Comparison of ENCODE assay signal across 28 mouse cellular contexts in the genomic region with DNA sequence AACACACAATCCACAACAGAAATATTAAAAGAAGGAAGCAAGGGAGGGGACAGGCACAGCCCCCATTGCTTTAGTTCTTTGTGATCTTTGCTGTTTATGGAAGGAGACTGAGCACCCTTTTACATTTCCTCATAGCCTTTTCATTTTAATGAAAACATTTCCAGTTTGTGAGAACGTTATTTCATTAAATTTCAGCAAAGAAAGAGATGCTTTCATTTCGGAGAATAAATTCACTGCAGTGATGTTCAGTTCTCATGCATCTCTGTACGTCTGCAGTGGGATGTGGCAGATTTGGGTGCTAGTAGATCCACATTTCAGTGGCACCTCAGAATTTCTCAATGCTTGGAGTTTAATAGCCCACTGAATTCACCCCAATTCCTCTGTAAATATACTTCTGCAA. TPM values are rescaled to one million over a fixed set of nuclear protein-coding genes. Genes with fewer than 3 reads are reported as not detected.
DNase-seq lines count a peak whose midpoint lies in the region; ATAC-seq and TF ChIP-seq lines count a peak whose summit lies in the region.
"Had no signal": no experiment of that assay in that cellular context is flagged by ENCODE, and none has a peak within 500 bp of the region (broad histone marks: within the 10 kb centered on the region; RNA-seq: fewer than 3 reads in every experiment).

No protein-coding gene starts in this region.

- no peaks in the 10 kb centered on the region for H3K27me3 ChIP-seq in forebrain, embryonic 15.5 days
- H3K27me3 ChIP-seq in intestine, embryonic 16.5 days (replicated peaks; ENCODE audit: control insufficient read depth, insufficient read depth, low read length), result peaks cover 58% of the 10 kb centered on the region
- H3K27me3 ChIP-seq: CH12.LX had no signal

- no peak for DNase-seq in left cerebral cortex, adult 2 months (ENCODE audit: extremely low spot score in 1 of 2, low spot score in 2 of 2)
- DNase-seq in left cerebral cortex, adult 8-10 months (ENCODE audit: low spot score in 2 of 2), result no peak
- peak; percentile 45 for DNase-seq in NIH3T3 (ENCODE audit: low read depth)
- no peak for DNase-seq in gastrocnemius, postnatal 25 days
- DNase-seq: adrenal gland, adult 2 months; B cell, adult 2 months; cerebellum, adult 18-20 months; gastrocnemius, postnatal 14 days; heart, adult 18-20 months; heart, postnatal 10 days; kidney, adult 2 months; kidney, postnatal 10 days; lung, embryonic 14.5 days had no signal

- H3K27ac ChIP-seq in left cerebral cortex, adult 2 months, result peak overlapping the region; percentile 75
- peak overlapping the region; percentile 53 for H3K27ac ChIP-seq in cortical plate, adult 2 months (ENCODE audit: insufficient read depth, low read length)
- peak overlapping the region; percentile 92 for H3K27ac ChIP-seq in forebrain, embryonic 15.5 days (replicated peaks)
- H3K27ac ChIP-seq in intestine, embryonic 16.5 days (ENCODE audit: low read length), result no peak overlapping the region
- H3K27ac ChIP-seq: embryonic facial prominence, embryonic 10.5 days; limb, embryonic 13.5 days; liver, embryonic 14.5 days; midbrain, embryonic 15.5 days; neural tube, embryonic 13.5 days had no signal

- WGBS in forebrain, embryonic 15.5 days, result 7% methylated on average over 3 of the region's 3 CpGs
- 26% methylated on average over 3 of the region's 3 CpGs for WGBS in intestine, embryonic 16.5 days

- peaks cover 6% of the 10 kb centered on the region; the same call in 1 of the 2 replicates for H3K36me3 ChIP-seq in forebrain, embryonic 15.5 days
- no peaks in the 10 kb centered on the region for H3K36me3 ChIP-seq in intestine, embryonic 16.5 days (ENCODE audit: control insufficient read depth, insufficient read depth, low read length)
- H3K36me3 ChIP-seq: embryonic facial prominence, embryonic 10.5 days; G1E; heart, embryonic 12.5 days; limb, embryonic 13.5 days; midbrain, embryonic 15.5 days; neural tube, embryonic 13.5 days had no signal

- peaks cover 5% of the 10 kb centered on the region; the same call in 1 of the 2 replicates for H3K4me1 ChIP-seq in cortical plate, adult 2 months (ENCODE audit: control insufficient read depth, insufficient read depth, low read length)
- H3K4me1 ChIP-seq in forebrain, embryonic 15.5 days, result peaks cover 37% of the 10 kb centered on the region
- H3K4me1 ChIP-seq in intestine, embryonic 16.5 days (ENCODE audit: control insufficient read depth, insufficient read depth, low read length), result peaks cover 6% of the 10 kb centered on the region

- peak overlapping the region; percentile 45 for H3K9ac ChIP-seq in forebrain, embryonic 15.5 days (replicated peaks)
- no peak overlapping the region for H3K9ac ChIP-seq in intestine, embryonic 16.5 days (ENCODE audit: low read depth, low read length)
- H3K9ac ChIP-seq: heart, embryonic 12.5 days; limb, embryonic 13.5 days; liver, embryonic 14.5 days; lung, embryonic 14.5 days; midbrain, embryonic 15.5 days; neural tube, embryonic 13.5 days had no signal

- no peaks in the 10 kb centered on the region for H3K9me3 ChIP-seq in forebrain, embryonic 15.5 days
- H3K9me3 ChIP-seq in intestine, embryonic 16.5 days (ENCODE audit: control insufficient read depth, low read length), result no peaks in the 10 kb centered on the region
- H3K9me3 ChIP-seq: embryonic facial prominence, embryonic 10.5 days; heart, embryonic 12.5 days; limb, embryonic 13.5 days; midbrain, embryonic 15.5 days; neural tube, embryonic 13.5 days had no signal

- no peak overlapping the region for H3K4me3 ChIP-seq in left cerebral cortex, adult 2 months
- H3K4me3 ChIP-seq in cortical plate, adult 2 months (ENCODE audit: insufficient read depth, low read length), result no peak overlapping the region
- H3K4me3 ChIP-seq in forebrain, embryonic 15.5 days, result peak overlapping the region; percentile 19
- no peak overlapping the region for H3K4me3 ChIP-seq in intestine, embryonic 16.5 days (ENCODE audit: low read length)
- H3K4me3 ChIP-seq: embryonic facial prominence, embryonic 10.5 days; heart, embryonic 12.5 days; limb, embryonic 13.5 days; midbrain, embryonic 15.5 days; myocyte; neural tube, embryonic 13.5 days had no signal

- TF ChIP-seq POLR2A in cortical plate, adult 2 months (IDR thresholded peaks at IDR 0.05; ENCODE audit: extremely low read depth, insufficient read depth, low read length), result no peak

- TF ChIP-seq CTCF in left cerebral cortex, adult 2 months (IDR thresholded peaks at IDR 0.05), result no peak
- TF ChIP-seq CTCF in cortical plate, adult 2 months (IDR thresholded peaks at IDR 0.05; ENCODE audit: extremely low read depth, insufficient read depth, low read length), result no peak

- peak overlapping the region; percentile 38 for H3K4me2 ChIP-seq in forebrain, embryonic 15.5 days (replicated peaks)
- no peak overlapping the region for H3K4me2 ChIP-seq in intestine, embryonic 16.5 days (ENCODE audit: low read depth, low read length)
- H3K4me2 ChIP-seq: heart, embryonic 12.5 days; limb, embryonic 13.5 days; lung, embryonic 14.5 days; midbrain, embryonic 15.5 days; neural tube, embryonic 13.5 days had no signal

- no peak for ATAC-seq in forebrain, embryonic 15.5 days (replicated peaks)
- no peak for ATAC-seq in intestine, embryonic 16.5 days
- ATAC-seq: midbrain, embryonic 15.5 days had no signal

- intact Hi-C loops in left cerebral cortex, adult 2 months (cut with DNase I), result no loop called here

RNA-seq across cellular contexts. Expression of a gene that starts 13.7 kb away (rescaled TPM):
- total RNA-seq in left cerebral cortex, adult 2 months (2021), result 1 to 10 TPM; 6.9 to 8.6 TPM
- 1 to 10 TPM; 5.9 to 7.2 (median 6.5) TPM for total RNA-seq in left cerebral cortex, adult 8-10 months (2022)
- polyA plus RNA-seq in cortical plate, adult 2 months (2012; rRNA removed), result 2.1 and 2.3 TPM in 2 replicates
- polyA plus RNA-seq in forebrain, embryonic 15.5 days (2015; fragmentation: Nextera tagmentation; extraction: Ambion mirVana), result 2.8 and 3.0 TPM in 2 replicates
- polyA plus RNA-seq in intestine, embryonic 16.5 days (2015; fragmentation: Nextera tagmentation; extraction: Ambion mirVana), result not detected in 2 replicates
- total RNA-seq in gastrocnemius, postnatal 25 days (2021), result not detected
- total RNA-seq: adrenal gland, adult 2 months; CH12.LX; gastrocnemius, postnatal 14 days; heart, adult 18-20 months; heart, postnatal 10 days; megakaryocyte, adult 5-6 weeks had no signal
- polyA plus RNA-seq: adrenal gland, adult 2 months; G1E; heart, embryonic 12.5 days; hindbrain, embryonic 11.5 days; kidney, adult 2 months; limb, embryonic 13.5 days; liver, embryonic 14.5 days; lung, embryonic 14.5 days; midbrain, embryonic 15.5 days; myocyte; neural tube, embryonic 13.5 days; urinary bladder, adult 2 months had no signal

RNA-seq across cellular contexts. Expression of a gene that starts 16.2 kb away (rescaled TPM):
- 100 to 1,000 TPM; 111 to 112 TPM for total RNA-seq in left cerebral cortex, adult 2 months (2021)
- 100 to 1,000 TPM in 1 of 4 experiments, 10 to 100 TPM in 3; 89.6 to 102 (median 96.9) TPM for total RNA-seq in left cerebral cortex, adult 8-10 months (2022)
- 61.2 and 63.1 TPM in 2 replicates for polyA plus RNA-seq in cortical plate, adult 2 months (2012; rRNA removed)
- polyA plus RNA-seq in forebrain, embryonic 15.5 days (2015; fragmentation: Nextera tagmentation; extraction: Ambion mirVana), result 110 and 111 TPM in 2 replicates
- not detected in 2 replicates for polyA plus RNA-seq in intestine, embryonic 16.5 days (2015; fragmentation: Nextera tagmentation; extraction: Ambion mirVana)
- total RNA-seq in gastrocnemius, postnatal 25 days (2021), result not detected
- total RNA-seq: adrenal gland, adult 2 months; CH12.LX; gastrocnemius, postnatal 14 days; heart, adult 18-20 months; megakaryocyte, adult 5-6 weeks had no signal
- polyA plus RNA-seq: adrenal gland, adult 2 months; G1E; kidney, adult 2 months; limb, embryonic 13.5 days; liver, embryonic 14.5 days; myocyte; urinary bladder, adult 2 months had no signal

Comparison
In these comparisons a context has a peak if more than half of its experiments do, and no peak if none do; other contexts are left out.
1. RNA of a gene that starts 13.7 kb away (total RNA-seq): 6.9 to 8.6 TPM in left cerebral cortex, adult 2 months and 5.9 to 7.2 TPM in left cerebral cortex, adult 8-10 months; not detected in gastrocnemius, postnatal 25 days; every median in the first group is over 4 times any median in the second.
2. RNA of a gene that starts 16.2 kb away (total RNA-seq): 111 to 112 TPM in left cerebral cortex, adult 2 months and 89.6 to 102 TPM in left cerebral cortex, adult 8-10 months; not detected in gastrocnemius, postnatal 25 days; every median in the first group is over 10 times any median in the second.